Mouse (Mus musculus) stomach, postnatal 0 days (tissue): ENCODE measurements at regions not wholly inside any gene's neighbourhood (a gene's known extent, or its start where the extent isn't known, plus 50 kb on each side); places are given as distances from the start of the nearest gene placed in this dataset.

Experiments used
- ATAC-seq: fragments of 200-750 bp; cut with Nextera tagmentation; 2 replicates; pipeline ENCODE4 v1.8.0; 2017; ENCODE audit not compliant: low FRiP score, low TSS enrichment
- DNase-seq: peaks from one replicate; pipeline ENCODE4 v3.0.0-alpha.2; 2016; ENCODE audit warnings: low spot score
- H3K27ac ChIP-seq: fragments of 300-500 bp; sonication (generic); replicated peaks from 2 replicates; pipeline ENCODE4 v1.5.1; 2014; ENCODE audit warnings: mild to moderate bottlenecking, control low read depth
- H3K27me3 ChIP-seq: fragments of 300-500 bp; sonication (generic); 2 replicates; pipeline ENCODE4 v1.6.1; 2014; ENCODE audit warnings: low read length; ENCODE audit not compliant: control insufficient read depth, insufficient read depth
- H3K36me3 ChIP-seq: fragments of 300-500 bp; sonication (generic); 2 replicates; pipeline ENCODE4 v1.6.1; 2014; ENCODE audit warnings: low read length, mixed read lengths; ENCODE audit not compliant: control insufficient read depth, insufficient read depth
- H3K4me1 ChIP-seq: fragments of 300-500 bp; sonication (generic); replicated peaks from 2 replicates; pipeline ENCODE4 v1.6.1; 2014; ENCODE audit warnings: antibody characterized with exemption; ENCODE audit not compliant: control insufficient read depth, insufficient read depth
- H3K4me2 ChIP-seq: fragments of 300-500 bp; sonication (generic); replicated peaks from 2 replicates; pipeline ENCODE4 v1.6.1; 2014; ENCODE audit warnings: low read depth, mild to moderate bottlenecking, control low read depth, moderate library complexity
- H3K4me3 ChIP-seq: fragments of 300-500 bp; sonication (generic); 2 replicates; pipeline ENCODE4 v1.5.1; 2014; ENCODE audit warnings: low read depth, low read length, control low read depth
- H3K9ac ChIP-seq: fragments of 300-500 bp; sonication (generic); 2 replicates; pipeline ENCODE4 v1.6.1; 2014; ENCODE audit warnings: mild to moderate bottlenecking, low read length, control low read depth, mixed read lengths
- H3K9me3 ChIP-seq: fragments of 300-500 bp; sonication (generic); 2 replicates; pipeline ENCODE4 v1.6.1; 2016; ENCODE audit warnings: low read length; ENCODE audit not compliant: control insufficient read depth
- CTCF ChIP-seq: IDR thresholded peaks from 2 replicates; pipeline ENCODE4 v1.5.1; 2016; ENCODE audit warnings: antibody characterized with exemption, low read depth, mild to moderate bottlenecking, moderate library complexity
- EP300 ChIP-seq: optimal IDR thresholded peaks from 2 replicates; pipeline ENCODE3; 2016; ENCODE audit warnings: antibody characterized with exemption
- WGBS: fragments of 180-500 bp; shearing (Covaris S2); extraction: QIAGEN DNeasy Blood & Tissue Kit; methylation state at CpG from one replicate; pipeline ENCODE4 v1.1.7; 2014; 5-methylcytosine and 5-hydroxymethylcytosine counted together

DNA sequence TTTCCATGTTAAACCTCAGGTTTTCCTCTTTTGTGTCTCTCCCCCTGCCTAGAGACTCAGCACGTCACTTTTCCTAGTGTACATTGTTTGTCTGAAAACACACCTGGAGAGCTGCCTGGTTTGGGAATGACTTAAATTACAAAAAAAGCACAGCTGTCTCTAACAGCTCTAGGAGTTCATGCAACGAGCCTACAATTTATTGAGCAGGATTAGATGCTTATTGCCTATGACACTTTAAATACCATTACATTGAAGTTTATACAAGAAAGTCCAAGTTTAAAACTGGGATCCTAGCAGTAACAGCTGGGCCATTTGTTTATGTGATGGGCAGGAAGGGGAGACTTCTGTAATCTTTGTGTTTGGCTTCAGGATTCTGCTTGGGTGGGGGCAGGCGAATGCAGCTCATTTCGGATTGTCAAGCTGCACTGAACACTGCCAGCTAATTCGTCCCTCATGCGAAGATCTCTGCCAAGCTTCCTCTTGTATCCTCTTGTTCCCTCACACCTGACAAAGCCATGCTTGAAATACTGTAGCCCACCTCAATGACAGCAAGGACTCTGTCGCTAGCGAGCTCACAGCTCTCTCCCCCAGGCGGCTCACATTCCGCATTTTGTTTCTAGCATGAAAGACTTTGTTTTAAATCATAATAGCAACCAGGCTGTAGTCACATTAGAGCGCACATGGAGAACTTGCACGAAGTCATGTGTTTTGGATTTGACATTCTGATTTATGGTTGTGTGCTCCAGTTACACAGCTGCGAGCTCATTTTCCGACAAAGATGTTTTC, 359.8 kb upstream of the Gm15217 start:
- H3K4me1 ChIP-seq = no peaks in the 10 kb centered on the region
- H3K36me3 ChIP-seq = no peaks in the 10 kb centered on the region
- no peak overlapping the region for H3K4me2 ChIP-seq
- DNase-seq (no peak), ATAC-seq (peak; percentile 56; the same call in 1 of the 2 replicates)
- H3K27me3 ChIP-seq = no peaks in the 10 kb centered on the region
- TF ChIP-seq EP300 (no peak), CTCF (no peak)
- no peak overlapping the region for H3K9ac ChIP-seq
- H3K4me3 ChIP-seq = no peak overlapping the region
- 41% methylated on average over 14 of the region's 14 CpGs for WGBS
- H3K9me3 ChIP-seq = no peaks in the 10 kb centered on the region
- H3K27ac ChIP-seq = no peak overlapping the region

GRCm38 (mm10) chr14:46034301-46034700, 344.9 kb upstream of the Gm15217 start:
- H3K36me3 ChIP-seq = no peaks in the 10 kb centered on the region
- no peaks in the 10 kb centered on the region for H3K27me3 ChIP-seq
- H3K4me3 ChIP-seq = no peak overlapping the region
- no peak overlapping the region for H3K27ac ChIP-seq
- no peaks in the 10 kb centered on the region for H3K9me3 ChIP-seq
- no peak overlapping the region for H3K4me2 ChIP-seq
- H3K9ac ChIP-seq = no peak overlapping the region
- TF ChIP-seq CTCF = no peak
- no peak for TF ChIP-seq EP300
- ATAC-seq (no peak), DNase-seq (no peak)
- no peaks in the 10 kb centered on the region for H3K4me1 ChIP-seq
- 89% methylated on average over 8 of the region's 8 CpGs for WGBS

GRCm38 (mm10) chr14:46060622-46061381, 318.4 kb upstream of the Gm15217 start:
- Histone ChIP-seq H3K4me1 (no peaks in the 10 kb centered on the region), H3K27me3 (no peaks in the 10 kb centered on the region), H3K9ac (no peak overlapping the region), H3K4me2 (peak overlapping the region; percentile 42), H3K4me3 (peak overlapping the region; percentile 15; the same call in 1 of the 2 replicates), H3K27ac (no peak overlapping the region; the same call in 1 of the 2 replicates), H3K9me3 (no peaks in the 10 kb centered on the region), H3K36me3 (no peaks in the 10 kb centered on the region)
- peak; percentile 96 for ATAC-seq
- no peak for TF ChIP-seq EP300
- no peak for TF ChIP-seq CTCF
- DNase-seq = peak; percentile 69
- 8% methylated on average over 14 of the region's 14 CpGs for WGBS

DNA sequence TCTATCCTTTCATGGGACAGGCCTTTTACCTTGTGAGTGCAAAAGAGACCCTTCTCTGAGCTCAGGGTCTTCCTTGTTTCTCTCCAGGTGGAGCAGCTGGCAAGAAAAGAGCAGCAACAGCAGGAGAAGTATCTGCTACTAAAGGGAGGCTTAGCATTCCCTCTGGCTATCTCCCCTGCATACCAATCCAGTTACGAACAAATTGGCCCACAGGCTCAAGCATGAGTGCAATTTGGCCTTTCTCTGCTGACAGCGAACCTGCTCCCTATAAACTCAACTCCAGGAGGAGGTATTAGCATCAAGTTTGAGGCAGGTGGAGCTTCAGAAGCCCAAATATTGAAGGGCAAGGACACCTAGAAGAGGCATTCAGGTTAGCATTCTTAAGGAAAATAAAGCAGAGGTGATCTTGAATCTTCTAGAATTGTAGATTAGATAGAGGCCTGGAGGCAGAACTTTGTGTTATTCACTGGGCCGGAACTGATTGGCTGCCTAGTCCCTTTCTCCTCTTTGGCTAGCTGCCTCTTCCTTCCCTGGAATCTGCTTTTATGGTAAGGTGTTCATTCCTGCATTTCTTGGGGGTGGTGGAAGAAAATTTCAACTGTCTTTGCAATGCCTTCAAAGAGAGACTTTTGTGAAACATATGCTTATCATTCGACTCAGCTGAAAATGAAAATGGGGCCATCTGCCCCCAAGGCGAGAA, 312.0 kb upstream of the Gm15217 start:
- Histone ChIP-seq H3K27me3 (no peaks in the 10 kb centered on the region), H3K4me2 (no peak overlapping the region), H3K9ac (no peak overlapping the region), H3K36me3 (no peaks in the 10 kb centered on the region), H3K4me1 (no peaks in the 10 kb centered on the region), H3K4me3 (no peak overlapping the region), H3K27ac (no peak overlapping the region), H3K9me3 (no peaks in the 10 kb centered on the region)
- 63% methylated on average over 5 of the region's 5 CpGs for WGBS
- TF ChIP-seq EP300 (no peak), CTCF (no peak)
- DNase-seq = peak; percentile 22
- ATAC-seq = no peak

DNA sequence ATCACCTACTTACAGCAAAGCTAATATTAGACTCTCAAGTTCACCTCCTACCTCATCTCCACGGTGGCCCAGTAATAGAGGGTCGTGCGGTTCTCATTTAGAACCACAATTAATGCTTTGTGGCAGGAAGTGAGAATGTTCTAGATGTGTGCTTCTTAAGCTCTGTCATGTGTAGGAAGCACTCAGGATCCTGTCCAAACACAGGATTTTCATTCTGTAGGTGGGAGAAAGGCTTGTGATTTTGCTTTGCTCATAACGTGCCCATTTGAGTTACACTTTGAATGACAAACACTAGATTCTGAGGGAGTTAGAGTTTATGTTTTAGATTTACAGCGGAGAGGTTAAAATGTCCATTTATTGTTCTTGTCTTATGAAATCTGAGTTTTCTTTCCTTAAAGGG, 308.0 kb upstream of the Gm15217 start:
- 74% methylated on average over 5 of the region's 5 CpGs for WGBS
- no peaks in the 10 kb centered on the region for H3K27me3 ChIP-seq
- H3K4me1 ChIP-seq = no peaks in the 10 kb centered on the region
- H3K9me3 ChIP-seq = no peaks in the 10 kb centered on the region
- H3K36me3 ChIP-seq = no peaks in the 10 kb centered on the region
- no peak overlapping the region for H3K4me3 ChIP-seq
- no peak for DNase-seq
- TF ChIP-seq EP300 = no peak
- no peak for TF ChIP-seq CTCF
- H3K27ac ChIP-seq = no peak overlapping the region
- ATAC-seq = no peak
- H3K9ac ChIP-seq = no peak overlapping the region
- no peak overlapping the region for H3K4me2 ChIP-seq
